Mouse (Mus musculus): Measurements from ENCODE around the gene Vmn1r19. TPM values are rescaled to one million over a fixed set of nuclear protein-coding genes. Genes with fewer than 3 reads are reported as not detected.
A peak's percentile ranks its signal among the peaks of the same experiment; 100 is the strongest.

Gene Vmn1r19
- total and polyA plus RNA-seq, 3 experiments = not detected

DNA sequence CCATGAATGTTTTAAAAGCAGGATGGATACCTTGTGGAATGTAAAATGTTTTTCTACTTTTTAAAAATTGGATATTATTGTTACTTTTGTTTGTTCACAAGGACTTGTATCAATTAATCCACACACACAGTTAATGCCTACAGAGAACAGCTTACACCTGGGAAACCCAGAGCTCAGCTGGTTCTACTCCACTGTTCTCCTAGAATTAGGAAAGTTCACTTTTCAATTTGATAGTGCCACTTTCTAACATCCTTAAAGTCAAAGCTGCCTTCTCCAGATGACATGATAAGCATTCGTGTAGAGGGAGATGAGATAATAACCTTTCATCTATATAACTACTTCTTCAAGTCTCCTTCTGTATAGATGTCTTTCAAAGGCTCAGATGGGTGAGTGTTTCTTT, 25.1 kb downstream of the Vmn1r19 start, which contains the start of gene Vmn1r20:
Vmn1r20 (plus strand) TSS at position 301 of the 400 bp plus-strand sequence.
- Histone ChIP-seq H3K4me1 (ENCODE audit: control insufficient read depth in 1 of 2, insufficient read depth in 2 of 2, low read length in 2 of 2) (no peaks in the 10 kb centered on the region), H3K27me3 (ENCODE audit: control insufficient read depth in 1 of 2, insufficient read depth in 2 of 2, low read length in 2 of 2) (no peaks in the 10 kb centered on the region), H3K9me3 (replicated peaks; ENCODE audit: insufficient read depth, low read length) (no peaks in the 10 kb centered on the region), H3K36me3 (ENCODE audit: control insufficient read depth in 1 of 2, insufficient read depth in 2 of 2, low read length in 2 of 2) (no peaks in the 10 kb centered on the region), H3K9ac (ENCODE audit: control insufficient read depth, low read depth, low read length, poor library complexity, severe bottlenecking) (no peak within 1 kb of the TSS), H3K79me2 (ENCODE audit: control insufficient read depth, insufficient read depth, low read length, poor library complexity) (no peaks in the 10 kb centered on the region), H3K4me3 (ENCODE audit: control insufficient read depth in 1 of 2, insufficient read depth in 1 of 2, low read depth in 2 of 2, low read length in 2 of 2) (no peak within 1 kb of the TSS), H3K27ac (ENCODE audit: control insufficient read depth, low read depth, low read length) (no peak within 1 kb of the TSS)
- no peak for TF ChIP-seq E2F4 (IDR thresholded peaks at IDR 0.05; ENCODE audit: borderline replicate concordance, low read depth, low read length)
- TF ChIP-seq GATA1 (IDR thresholded peaks at IDR 0.05; ENCODE audit: low read depth, low read length) = no peak
- TF ChIP-seq EP300 (IDR thresholded peaks at IDR 0.05; ENCODE audit: low read depth in 1 of 2, low read length in 2 of 2) = no peak
- TF ChIP-seq MXI1 (IDR thresholded peaks at IDR 0.05; ENCODE audit: low read depth, low read length) = no peak
- no peak for TF ChIP-seq USF1 (IDR thresholded peaks at IDR 0.05; ENCODE audit: low read depth, low read length)
- no peak for TF ChIP-seq TBP (IDR thresholded peaks at IDR 0.05; ENCODE audit: low read depth, low read length)
- TF ChIP-seq SMC3 (IDR thresholded peaks at IDR 0.05; ENCODE audit: low read depth, low read length) = no peak
- TF ChIP-seq ELF1 (IDR thresholded peaks at IDR 0.05; ENCODE audit: low read depth, low read length) = no peak
- no peak for TF ChIP-seq ZNF384 (IDR thresholded peaks at IDR 0.05; ENCODE audit: low read depth, low read length)
- no peak for TF ChIP-seq NELFE (IDR thresholded peaks at IDR 0.05; ENCODE audit: low read depth, low read length)
- no peak for TF ChIP-seq RCOR1 (IDR thresholded peaks at IDR 0.05; ENCODE audit: low read depth, low read length)
- no peak for TF ChIP-seq POLR2AphosphoS2 (IDR thresholded peaks at IDR 0.05; ENCODE audit: low read length)
- no peak for TF ChIP-seq JUND (IDR thresholded peaks at IDR 0.05; ENCODE audit: low read depth, low read length)
- no peak for TF ChIP-seq SIN3A (IDR thresholded peaks at IDR 0.05; ENCODE audit: low read length)
- TF ChIP-seq ZKSCAN1 (IDR thresholded peaks at IDR 0.05; ENCODE audit: low read depth, low read length) = no peak
- TF ChIP-seq POLR2AphosphoS5 (IDR thresholded peaks at IDR 0.05; ENCODE audit: borderline replicate concordance, low read depth, low read length) = no peak
- no peak for TF ChIP-seq MYC (IDR thresholded peaks at IDR 0.05; ENCODE audit: low read depth, low read length)
- no peak for TF ChIP-seq UBTF (IDR thresholded peaks at IDR 0.05; ENCODE audit: borderline replicate concordance, insufficient read depth, low read depth, low read length)
- TF ChIP-seq GABPA (IDR thresholded peaks at IDR 0.05; ENCODE audit: low read depth, low read length) = no peak
- TF ChIP-seq ZMIZ1 (IDR thresholded peaks at IDR 0.05; ENCODE audit: low read depth, low read length) = no peak
- no peak for DNase-seq (ENCODE audit: low read depth, low spot score)

DNA sequence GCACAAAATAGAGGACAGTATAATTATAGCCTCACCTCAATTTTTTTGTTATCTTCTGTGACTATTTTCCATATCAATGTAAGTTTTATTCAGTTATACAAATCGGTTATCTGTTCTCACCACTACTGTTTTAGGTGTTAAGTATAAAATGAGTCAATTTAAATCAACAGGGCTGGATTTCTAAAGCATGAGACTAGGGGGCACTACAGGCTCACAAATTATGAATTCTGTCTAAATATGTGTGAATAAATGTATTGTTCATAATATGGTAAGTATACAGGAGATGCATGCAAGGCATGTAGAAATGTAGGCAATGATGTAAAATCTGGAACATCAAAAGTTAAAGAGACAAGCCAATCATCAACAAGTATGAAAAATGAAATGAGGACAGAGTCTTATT, 27.6 kb downstream of the Vmn1r19 start:
- Histone ChIP-seq H3K27me3 (ENCODE audit: control insufficient read depth in 1 of 2, insufficient read depth in 2 of 2, low read length in 2 of 2) (no peaks in the 10 kb centered on the region), H3K4me1 (ENCODE audit: control insufficient read depth in 1 of 2, insufficient read depth in 2 of 2, low read length in 2 of 2) (no peaks in the 10 kb centered on the region), H3K27ac (ENCODE audit: control insufficient read depth, low read depth, low read length) (no peak overlapping the region), H3K79me2 (ENCODE audit: control insufficient read depth, insufficient read depth, low read length, poor library complexity) (no peaks in the 10 kb centered on the region), H3K9me3 (replicated peaks; ENCODE audit: insufficient read depth, low read length) (no peaks in the 10 kb centered on the region), H3K9ac (ENCODE audit: control insufficient read depth, low read depth, low read length, poor library complexity, severe bottlenecking) (no peak overlapping the region), H3K4me3 (ENCODE audit: control insufficient read depth in 1 of 2, insufficient read depth in 1 of 2, low read depth in 2 of 2, low read length in 2 of 2) (no peak overlapping the region), H3K36me3 (ENCODE audit: control insufficient read depth in 1 of 2, insufficient read depth in 2 of 2, low read length in 2 of 2) (no peaks in the 10 kb centered on the region)
- peak; percentile 22 for DNase-seq (ENCODE audit: low read depth, low spot score)
- TF ChIP-seq ELF1 (IDR thresholded peaks at IDR 0.05; ENCODE audit: low read depth, low read length) = no peak
- no peak for TF ChIP-seq JUND (IDR thresholded peaks at IDR 0.05; ENCODE audit: low read depth, low read length)
- TF ChIP-seq MYC (IDR thresholded peaks at IDR 0.05; ENCODE audit: low read depth, low read length) = no peak
- no peak for TF ChIP-seq GATA1 (IDR thresholded peaks at IDR 0.05; ENCODE audit: low read depth, low read length)
- TF ChIP-seq NRF1 (IDR thresholded peaks at IDR 0.05; ENCODE audit: insufficient read depth, low read depth, low read length, poor library complexity, severe bottlenecking) = no peak
- peak; percentile 47 for TF ChIP-seq ZC3H11A (IDR thresholded peaks at IDR 0.05; ENCODE audit: low read depth, low read length)
- TF ChIP-seq CHD1 (IDR thresholded peaks at IDR 0.05; ENCODE audit: low read depth, low read length) = no peak
- TF ChIP-seq MYB (IDR thresholded peaks at IDR 0.05; ENCODE audit: low read depth, low read length) = no peak
- TF ChIP-seq USF1 (IDR thresholded peaks at IDR 0.05; ENCODE audit: low read depth, low read length) = no peak
- peak; percentile 65 for TF ChIP-seq RAD21 (IDR thresholded peaks at IDR 0.05; ENCODE audit: low read depth, low read length)
- TF ChIP-seq TBP (IDR thresholded peaks at IDR 0.05; ENCODE audit: low read depth, low read length) = no peak
- TF ChIP-seq SIN3A (IDR thresholded peaks at IDR 0.05; ENCODE audit: low read length) = no peak
- no peak for TF ChIP-seq UBTF (IDR thresholded peaks at IDR 0.05; ENCODE audit: borderline replicate concordance, insufficient read depth, low read depth, low read length)
- peak; percentile 56 for TF ChIP-seq SMC3 (IDR thresholded peaks at IDR 0.05; ENCODE audit: low read depth, low read length)
- no peak for TF ChIP-seq ETS1 (IDR thresholded peaks at IDR 0.05; ENCODE audit: low read depth, low read length)
- no peak for TF ChIP-seq ZNF384 (IDR thresholded peaks at IDR 0.05; ENCODE audit: low read depth, low read length)
- peak in 1 of 3 experiments; percentile 50; a peak in 2 of 6 replicates for TF ChIP-seq CTCF (IDR thresholded peaks at IDR 0.05 in 2 of 3, conservative IDR thresholded peaks at IDR 0.05 in 1 of 3; ENCODE audit: control insufficient read depth in 1 of 3, insufficient read depth in 1 of 3, low read depth in 2 of 3, low read length in 3 of 3, poor library complexity in 1 of 3, severe bottlenecking in 1 of 3)
- TF ChIP-seq POLR2AphosphoS2 (IDR thresholded peaks at IDR 0.05; ENCODE audit: low read length) = no peak
- TF ChIP-seq ZMIZ1 (IDR thresholded peaks at IDR 0.05; ENCODE audit: low read depth, low read length) = no peak
- TF ChIP-seq MEF2A (IDR thresholded peaks at IDR 0.05; ENCODE audit: extremely low read depth, insufficient replicate concordance, low read depth, low read length, poor library complexity, severe bottlenecking) = no peak
- no peak for TF ChIP-seq POLR2A (IDR thresholded peaks at IDR 0.05; ENCODE audit: control insufficient read depth in 1 of 2, insufficient read depth in 1 of 2, low read depth in 1 of 2, low read length in 2 of 2, poor library complexity in 1 of 2)
- TF ChIP-seq HCFC1 (IDR thresholded peaks at IDR 0.05; ENCODE audit: low read depth, low read length) = no peak

Measured in MEL (cell line).